Mouse (Mus musculus) thymus, postnatal 0 days (tissue): ENCODE results near the gene Clpb. TPM values are rescaled to one million over a fixed set of nuclear protein-coding genes. Genes with fewer than 3 reads are reported as not detected.

Experiments
- polyA plus RNA-seq: library from polyadenylated mRNA; unstranded; fragments of >200 nt; fragmentation: Nextera tagmentation; extraction: Ambion mirVana; gene quantifications from 2 replicates; pipeline ENCODE4 v1.2.1, GENCODE M21; 2015

Gene Clpb
- polyA plus RNA-seq, 1 experiment from 2014 or later: 30.5 TPM

Other genes starting within 250 kb of the Clpb start
- gene Pde2a, start 241.9 kb upstream of the Clpb start, polyA plus RNA-seq: 5.7 and 7.9 TPM in 2 replicates
- gene Art2b, start 78.0 kb upstream of the Clpb start, polyA plus RNA-seq: 0.22 and 0.30 TPM in 2 replicates
- not detected in 2 replicates for gene Phox2a, start 154.7 kb downstream of the Clpb start, polyA plus RNA-seq
- 2.1 and 5.6 TPM in 2 replicates for gene Inppl1, start 174.6 kb downstream of the Clpb start, polyA plus RNA-seq
- gene Folr2, start 193.6 kb downstream of the Clpb start, polyA plus RNA-seq: 3.6 and 3.8 TPM in 2 replicates
- gene Anapc15, start 200.1 kb downstream of the Clpb start, polyA plus RNA-seq: 100 and 102 TPM in 2 replicates
- 0.18 and 0.54 TPM in 2 replicates for gene Folr1, start 207.2 kb downstream of the Clpb start, polyA plus RNA-seq
- 147 and 148 TPM in 2 replicates for gene Lamtor1, start 242.3 kb downstream of the Clpb start, polyA plus RNA-seq
- gene Tomt, start 242.7 kb downstream of the Clpb start, polyA plus RNA-seq: 0.43 and 0.44 TPM in 2 replicates